Mouse (Mus musculus): ENCODE measurements around the gene Akap2.

DNA sequence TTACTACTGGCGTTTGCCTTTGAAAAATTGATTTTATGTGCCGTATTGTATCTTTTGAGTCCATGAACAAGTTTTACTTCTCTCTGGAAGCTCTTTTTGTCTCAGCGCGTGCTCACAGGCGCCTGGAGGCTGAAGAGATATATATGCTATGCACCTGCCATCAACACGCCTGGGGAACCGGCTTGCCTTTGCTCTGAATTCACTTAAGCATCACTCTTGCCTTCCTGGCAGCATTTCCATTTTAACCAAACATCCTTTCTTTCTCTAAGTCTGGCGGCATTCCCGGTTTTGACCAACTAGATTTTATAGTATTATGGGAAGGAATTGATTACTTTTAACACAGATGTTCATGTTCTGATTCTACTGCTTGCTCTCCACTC lies 65.9 kb downstream of the Akap2 start:
- TF ChIP-seq CTCF (IDR thresholded peaks at IDR 0.05; ENCODE audit: insufficient read depth, low read depth, low read length) = no peak
- TF ChIP-seq POLR2A (IDR thresholded peaks at IDR 0.05; ENCODE audit: insufficient read depth, low read depth, low read length) = no peak
